Mouse (Mus musculus) limb, embryonic 10.5 days (tissue): ENCODE measurements around the gene Aif1. TPM values are rescaled to one million over a fixed set of nuclear protein-coding genes. Genes with fewer than 3 reads are reported as not detected.

Source experiments
- DNase-seq: peaks from one replicate; pipeline ENCODE4 v3.0.0-alpha.2; 2017; ENCODE audit warnings: low spot score
- H3K27ac ChIP-seq: fragments of 300-500 bp; sonication (generic); 2 replicates; pipeline ENCODE4 v1.5.1; 2016; ENCODE audit warnings: mild to moderate bottlenecking
- H3K27me3 ChIP-seq: fragments of 300-500 bp; sonication (generic); 2 replicates; pipeline ENCODE4 v1.6.1; 2016; ENCODE audit warnings: low read depth, mild to moderate bottlenecking; ENCODE audit not compliant: poor library complexity, severe bottlenecking
- H3K36me3 ChIP-seq: fragments of 300-500 bp; sonication (generic); 2 replicates; pipeline ENCODE4 v1.6.1; 2016; ENCODE audit warnings: mild to moderate bottlenecking, moderate library complexity
- H3K4me1 ChIP-seq: fragments of 300-500 bp; sonication (generic); 2 replicates; pipeline ENCODE4 v1.6.1; 2016
- H3K4me3 ChIP-seq: fragments of 300-500 bp; sonication (generic); 2 replicates; pipeline ENCODE4 v1.5.1; 2016; ENCODE audit warnings: mild to moderate bottlenecking, moderate library complexity
- H3K9me3 ChIP-seq: fragments of 300-500 bp; sonication (generic); replicated peaks from 2 replicates; pipeline ENCODE4 v1.6.1; 2016; ENCODE audit warnings: mild to moderate bottlenecking
- WGBS: fragments of 180-500 bp; shearing (Covaris S2); methylation state at CpG from one replicate; pipeline ENCODE4 v1.1.7; 2016; 5-methylcytosine and 5-hydroxymethylcytosine counted together
- polyA plus RNA-seq: library from polyadenylated mRNA; unstranded; fragments of >200 nt; fragmentation: Nextera tagmentation; extraction: Ambion mirVana; gene quantifications from 2 replicates; pipeline ENCODE4 v1.2.1, GENCODE M21; 2016

The Aif1 gene
- polyA plus RNA-seq, 1 experiment from 2014 or later: 1.8 TPM

DNA sequence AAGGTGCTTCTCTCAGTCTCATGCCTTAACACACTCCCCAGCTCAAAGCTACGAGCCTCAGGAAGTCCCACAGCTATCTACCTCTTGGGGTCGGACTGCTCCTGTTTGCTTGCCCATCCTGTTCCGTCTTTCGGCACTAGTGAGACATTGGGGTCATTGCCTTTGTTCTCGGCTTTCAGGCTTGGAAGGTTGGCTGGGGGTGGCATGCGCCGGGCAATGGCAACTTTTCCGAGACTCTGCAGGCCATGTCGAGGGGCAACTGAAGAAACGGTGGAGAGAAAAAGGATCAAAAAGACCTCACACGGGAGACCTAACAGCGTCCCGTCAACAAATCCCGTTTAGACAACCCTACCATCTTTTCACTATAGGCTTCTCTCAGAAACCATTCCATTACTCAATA is 13.7 kb downstream of the Aif1 start:
- Histone ChIP-seq H3K27ac (no peak overlapping the region), H3K36me3 (peaks cover 59% of the 10 kb centered on the region), H3K27me3 (no peaks in the 10 kb centered on the region), H3K4me3 (peak overlapping the region; percentile 98), H3K4me1 (peaks cover 32% of the 10 kb centered on the region), H3K9me3 (no peaks in the 10 kb centered on the region)
- whole genome bisulfite sequencing: 90% methylated on average over 14 of the region's 14 CpGs
- DNase-seq: no peak

GRCm38 (mm10) chr17:35161421-35161820 is 14.4 kb downstream of the Aif1 start:
- H3K4me3 ChIP-seq: peak overlapping the region; percentile 15; the same call in 1 of the 2 replicates
- DNase-seq: no peak
- H3K4me1 ChIP-seq: peaks cover 32% of the 10 kb centered on the region
- H3K36me3 ChIP-seq: peaks cover 66% of the 10 kb centered on the region
- 87% methylated on average over 11 of the region's 11 CpGs for whole genome bisulfite sequencing
- H3K27me3 ChIP-seq: no peaks in the 10 kb centered on the region
- H3K27ac ChIP-seq: no peak overlapping the region
- H3K9me3 ChIP-seq: no peaks in the 10 kb centered on the region

DNA sequence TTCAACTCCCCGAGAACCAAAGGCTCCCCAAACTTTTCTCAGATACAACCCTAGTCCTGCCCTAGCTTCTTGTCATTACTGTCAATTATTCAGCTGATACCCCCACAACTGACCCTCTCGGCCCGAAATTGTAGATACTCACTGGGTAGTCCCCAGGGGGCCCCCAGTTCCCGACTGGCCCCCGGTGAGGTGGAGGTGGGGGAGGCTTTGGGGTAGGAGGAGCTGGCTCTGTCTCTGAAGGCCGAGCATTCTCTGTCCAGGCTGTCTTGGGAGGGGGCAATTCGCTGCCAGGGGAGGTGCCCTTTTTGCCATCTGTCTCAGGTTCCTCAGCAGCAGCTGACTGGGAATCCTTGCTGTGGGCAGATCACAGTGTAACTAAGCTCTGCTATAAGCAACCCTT is 16.2 kb downstream of the Aif1 start:
- Histone ChIP-seq H3K27me3 (no peaks in the 10 kb centered on the region), H3K36me3 (peaks cover 84% of the 10 kb centered on the region), H3K9me3 (no peaks in the 10 kb centered on the region), H3K4me1 (peaks cover 31% of the 10 kb centered on the region), H3K4me3 (no peak overlapping the region), H3K27ac (no peak overlapping the region)
- no peak for DNase-seq
- WGBS: 85% methylated on average over 7 of the region's 7 CpGs

DNA sequence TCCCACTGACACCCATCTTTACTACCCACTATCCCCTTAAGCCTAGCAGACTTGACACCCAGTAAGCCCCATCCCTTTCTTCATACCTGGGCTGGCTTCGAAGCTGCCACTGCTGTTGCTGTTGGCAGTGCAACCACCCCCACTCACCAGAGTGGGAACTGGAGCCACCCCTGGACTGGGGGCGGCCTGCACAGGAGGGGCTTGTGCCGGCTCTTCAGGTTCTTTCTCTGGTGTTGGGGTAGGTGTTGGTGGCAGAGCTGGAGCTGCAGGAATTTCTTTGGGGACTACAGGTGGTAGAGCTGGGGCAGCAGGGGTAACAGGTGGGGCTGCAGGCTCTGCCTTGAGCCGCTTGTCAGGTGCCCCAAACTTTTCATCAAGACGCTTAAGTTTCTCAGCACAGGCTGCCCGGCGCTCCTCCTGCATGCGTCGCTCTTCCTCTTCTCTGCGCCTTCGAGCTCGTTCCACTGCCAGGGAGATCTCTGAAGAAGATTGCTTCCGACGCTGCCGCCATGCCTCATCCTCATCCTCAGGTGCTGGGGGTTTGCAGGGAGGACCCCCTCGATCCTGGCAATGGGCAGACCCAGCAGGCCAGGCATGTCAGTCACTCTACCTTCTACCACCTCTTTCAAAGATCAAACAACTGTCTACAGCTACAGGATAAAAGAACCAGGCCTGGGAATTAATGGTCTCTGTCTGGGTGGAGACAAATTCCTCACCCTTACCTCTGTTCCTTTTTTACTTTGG is 16.8 kb downstream of the Aif1 start:
- no peak for DNase-seq
- H3K36me3 ChIP-seq: peaks cover 90% of the 10 kb centered on the region
- H3K4me3 ChIP-seq: no peak overlapping the region
- no peaks in the 10 kb centered on the region for H3K27me3 ChIP-seq
- WGBS: 92% methylated on average over 16 of the region's 16 CpGs
- H3K4me1 ChIP-seq: peaks cover 33% of the 10 kb centered on the region
- H3K9me3 ChIP-seq: no peaks in the 10 kb centered on the region
- H3K27ac ChIP-seq: no peak overlapping the region

- no peaks in the 10 kb centered on the region for H3K9me3 ChIP-seq
- H3K27ac ChIP-seq: no peak overlapping the region
- no peak overlapping the region for H3K4me3 ChIP-seq
- no peaks in the 10 kb centered on the region for H3K27me3 ChIP-seq
- 90% methylated on average over 8 of the region's 8 CpGs for WGBS
- H3K36me3 ChIP-seq: peaks cover 100% of the 10 kb centered on the region
- peaks cover 22% of the 10 kb centered on the region for H3K4me1 ChIP-seq
- DNase-seq: no peak
Measured at GRCm38 (mm10) chr17:35157661-35158175, 18.1 kb downstream of the Aif1 start.

- Histone ChIP-seq H3K4me3 (no peak overlapping the region), H3K27ac (no peak overlapping the region), H3K36me3 (peaks cover 100% of the 10 kb centered on the region), H3K9me3 (no peaks in the 10 kb centered on the region), H3K4me1 (peaks cover 18% of the 10 kb centered on the region), H3K27me3 (no peaks in the 10 kb centered on the region)
- DNase-seq: no peak
- WGBS: 95% methylated on average over 8 of the region's 8 CpGs
Measured at GRCm38 (mm10) chr17:35157254-35157653, 18.6 kb downstream of the Aif1 start.

GRCm38 (mm10) chr17:35156461-35157200 is 19.2 kb downstream of the Aif1 start:
- no peak overlapping the region for H3K4me3 ChIP-seq
- H3K9me3 ChIP-seq: no peaks in the 10 kb centered on the region
- no peak for DNase-seq
- 92% methylated on average over 33 of the region's 33 CpGs for WGBS
- peaks cover 100% of the 10 kb centered on the region for H3K36me3 ChIP-seq
- H3K27me3 ChIP-seq: no peaks in the 10 kb centered on the region
- peaks cover 11% of the 10 kb centered on the region for H3K4me1 ChIP-seq
- no peak overlapping the region for H3K27ac ChIP-seq

GRCm38 (mm10) chr17:35155451-35155850 is 20.4 kb downstream of the Aif1 start:
- Histone ChIP-seq H3K27me3 (no peaks in the 10 kb centered on the region), H3K27ac (0 out of 2 replicates have a peak overlapping the region, but pooled peaks have one; percentile 17), H3K4me1 (peaks cover 9% of the 10 kb centered on the region), H3K36me3 (peaks cover 99% of the 10 kb centered on the region), H3K4me3 (peak overlapping the region; percentile 1; the same call in 1 of the 2 replicates), H3K9me3 (no peaks in the 10 kb centered on the region)
- DNase-seq: no peak
- 93% methylated on average over 12 of the region's 12 CpGs for WGBS

DNA sequence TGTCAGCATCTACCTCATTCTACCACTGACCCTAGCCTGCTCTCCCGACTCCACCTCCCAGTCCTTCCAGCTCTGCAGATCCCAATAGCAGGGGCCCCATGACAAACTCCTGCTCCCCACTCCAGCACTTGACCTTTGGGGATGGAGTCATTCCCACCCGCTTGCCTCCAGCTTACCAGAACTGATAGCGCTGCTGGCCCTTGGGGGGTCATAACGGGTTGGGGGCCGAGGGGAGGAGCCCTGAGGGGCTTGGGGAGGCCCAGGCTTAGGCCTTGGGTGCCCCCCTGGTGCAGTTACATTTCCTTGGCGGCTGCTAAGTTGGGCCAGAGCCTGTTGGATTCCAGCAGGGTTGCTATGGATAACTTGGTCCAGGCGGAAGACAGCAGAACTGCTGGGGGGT is 21.3 kb downstream of the Aif1 start:
- no peak overlapping the region for H3K27ac ChIP-seq
- no peaks in the 10 kb centered on the region for H3K9me3 ChIP-seq
- H3K36me3 ChIP-seq: peaks cover 99% of the 10 kb centered on the region
- no peak for DNase-seq
- no peak overlapping the region for H3K4me3 ChIP-seq
- peaks cover 9% of the 10 kb centered on the region for H3K4me1 ChIP-seq
- WGBS: 96% methylated on average over 7 of the region's 7 CpGs
- no peaks in the 10 kb centered on the region for H3K27me3 ChIP-seq

GRCm38 (mm10) chr17:35153931-35154330 is 21.9 kb downstream of the Aif1 start:
- 80% methylated on average over 4 of the region's 4 CpGs for WGBS
- DNase-seq: no peak
- H3K4me3 ChIP-seq: no peak overlapping the region
- no peak overlapping the region for H3K27ac ChIP-seq
- peaks cover 99% of the 10 kb centered on the region for H3K36me3 ChIP-seq
- H3K9me3 ChIP-seq: no peaks in the 10 kb centered on the region
- peaks cover 9% of the 10 kb centered on the region for H3K4me1 ChIP-seq
- no peaks in the 10 kb centered on the region for H3K27me3 ChIP-seq

DNA sequence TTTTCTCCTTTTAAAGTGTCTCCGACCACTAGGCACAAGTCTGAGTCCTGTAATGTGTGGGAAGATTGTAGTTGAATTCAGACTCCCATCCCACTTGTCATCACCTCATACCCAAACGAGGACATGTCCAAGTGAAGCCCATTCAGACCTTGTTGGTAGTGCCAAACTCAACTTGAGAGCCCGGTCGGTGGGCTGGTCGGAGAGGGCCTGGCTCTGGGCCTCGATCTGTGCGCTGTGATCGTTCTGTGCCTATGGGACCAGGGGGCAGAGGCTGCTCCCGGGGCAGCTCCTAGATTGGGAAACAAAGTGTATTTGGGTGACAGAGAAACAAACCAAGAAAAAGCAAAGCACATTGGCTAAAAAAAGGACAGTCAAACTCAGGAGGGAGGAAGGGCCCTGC is 22.8 kb downstream of the Aif1 start:
- no peaks in the 10 kb centered on the region for H3K27me3 ChIP-seq
- H3K9me3 ChIP-seq: no peaks in the 10 kb centered on the region
- no peak for DNase-seq
- H3K4me3 ChIP-seq: no peak overlapping the region
- peaks cover 9% of the 10 kb centered on the region for H3K4me1 ChIP-seq
- H3K36me3 ChIP-seq: peaks cover 99% of the 10 kb centered on the region
- H3K27ac ChIP-seq: no peak overlapping the region
- WGBS: 93% methylated on average over 9 of the region's 9 CpGs

DNA sequence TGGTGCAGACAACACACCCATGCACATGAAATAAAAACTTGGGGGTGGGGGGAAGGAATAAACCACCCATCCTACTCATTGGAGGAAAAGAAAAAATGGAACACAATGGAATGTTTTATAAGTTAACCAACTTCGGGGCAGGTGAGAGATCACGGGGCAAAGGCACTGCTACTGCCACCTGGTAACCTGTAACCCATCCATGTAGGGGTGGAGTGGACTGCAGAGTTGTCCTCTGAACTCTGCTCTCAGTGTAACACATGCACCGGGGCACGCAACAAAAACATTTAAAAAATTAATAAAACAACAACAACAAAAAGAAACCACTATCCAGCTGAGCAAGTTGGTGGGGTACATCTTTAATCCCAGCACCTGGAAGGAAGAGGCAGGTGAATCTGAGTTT is 23.7 kb downstream of the Aif1 start:
- Histone ChIP-seq H3K4me1 (peaks cover 9% of the 10 kb centered on the region), H3K9me3 (no peaks in the 10 kb centered on the region), H3K27ac (no peak overlapping the region), H3K36me3 (peaks cover 97% of the 10 kb centered on the region), H3K4me3 (no peak overlapping the region), H3K27me3 (no peaks in the 10 kb centered on the region)
- DNase-seq: no peak
- WGBS: 96% methylated on average over 4 of the region's 4 CpGs

DNA sequence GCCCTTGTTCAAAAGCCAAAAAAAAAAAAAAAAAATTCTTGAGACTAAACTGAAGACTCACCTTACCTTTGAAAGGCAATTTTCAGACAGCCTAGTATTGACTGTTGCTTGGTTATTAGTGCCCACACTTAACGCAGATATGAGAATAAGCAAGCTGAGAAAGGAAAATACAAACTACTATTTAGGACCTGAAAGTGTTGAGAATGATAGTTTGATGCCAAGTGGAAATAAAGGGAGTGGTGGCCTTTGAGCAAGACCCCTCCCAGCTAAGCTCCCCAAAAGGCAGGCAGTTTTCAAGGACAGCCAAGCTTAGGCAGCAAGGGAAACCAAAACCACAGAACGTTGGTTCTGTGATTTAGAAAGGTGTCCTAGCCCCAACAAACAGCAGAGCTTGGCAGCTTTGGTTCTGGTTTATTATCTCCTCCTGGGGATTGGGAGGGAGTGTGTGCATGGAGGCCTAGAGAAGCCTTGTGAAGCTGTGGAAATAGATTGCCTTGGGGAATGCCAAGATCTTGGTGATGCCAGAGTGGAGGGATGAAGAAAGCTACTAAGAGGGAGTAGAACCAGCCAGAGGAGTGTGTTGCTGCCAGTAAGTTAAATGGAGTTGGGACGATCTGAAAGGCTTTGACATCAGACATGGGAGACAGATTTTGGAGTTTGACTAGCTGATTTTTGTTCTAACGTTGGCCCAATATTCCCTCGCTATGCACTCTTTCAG is 27.8 kb downstream of the Aif1 start:
- H3K27me3 ChIP-seq: no peaks in the 10 kb centered on the region
- H3K4me1 ChIP-seq: no peaks in the 10 kb centered on the region
- 70% methylated on average over 5 of the region's 5 CpGs for WGBS
- H3K36me3 ChIP-seq: peaks cover 97% of the 10 kb centered on the region
- DNase-seq: no peak
- H3K9me3 ChIP-seq: no peaks in the 10 kb centered on the region
- H3K4me3 ChIP-seq: no peak overlapping the region
- H3K27ac ChIP-seq: no peak overlapping the region
